Mouse (Mus musculus) thymus, postnatal 25 days (tissue): ENCODE results near the gene Gm21732.
"Not testable (repeated sequence)": the region's sequence is repeated elsewhere in the genome, so short reads cannot be mapped to it uniquely, and the experiment has no call there.

Experiments
- DNase-seq: peaks from one replicate; pipeline ENCODE4 v3.0.0; 2022

Gm21732 gene

DNA sequence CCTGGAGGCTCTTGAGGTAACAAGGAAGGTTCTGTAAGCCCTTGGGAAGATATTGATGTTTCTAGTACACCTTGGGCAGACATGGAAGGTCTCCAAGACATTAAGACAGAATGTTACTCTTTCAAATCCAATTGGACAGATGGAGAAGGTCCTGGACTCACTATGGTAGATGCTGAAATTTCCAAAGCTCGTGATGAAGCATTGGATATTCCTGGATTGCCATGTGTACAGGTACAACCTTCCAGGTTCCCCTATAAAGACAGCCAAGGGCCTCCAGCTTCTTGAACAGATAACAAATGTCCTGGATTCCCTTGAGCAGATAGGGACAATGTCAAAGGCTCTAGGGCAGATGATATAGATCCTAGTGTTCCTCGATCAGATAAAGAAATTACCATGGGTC lies at the start of gene Gm21732:
Gene Gm21732 (minus strand): TSS at position 101 of the 400 bp plus-strand sequence.
- DNase-seq = not testable (repeated sequence)
